Mouse (Mus musculus): ENCODE data around the gene AU022252. TPM values are rescaled to one million over a fixed set of nuclear protein-coding genes. Genes with fewer than 3 reads are reported as not detected.

Gene AU022252
- total and polyA plus RNA-seq, 3 experiments, result 12.3 to 24.9 TPM; not detected in 1

GRCm38 (mm10) chr4:119257083-119257482 lies 24.6 kb upstream of the AU022252 start:
- Histone ChIP-seq H3K4me3 (ENCODE audit: control insufficient read depth in 1 of 2, insufficient read depth in 1 of 2, low read depth in 2 of 2, low read length in 2 of 2) (no peak overlapping the region), H3K9me3 (replicated peaks; ENCODE audit: insufficient read depth, low read length) (no peaks in the 10 kb centered on the region), H3K4me1 (ENCODE audit: control insufficient read depth in 1 of 2, insufficient read depth in 2 of 2, low read length in 2 of 2) (0 out of 4 replicates have a peak, but pooled peaks cover 0 to 2% of the 10 kb centered on the region in 2 experiments), H3K9ac (ENCODE audit: control insufficient read depth, low read depth, low read length, poor library complexity, severe bottlenecking) (no peak overlapping the region), H3K27ac (ENCODE audit: control insufficient read depth, low read depth, low read length) (no peak overlapping the region), H3K79me2 (ENCODE audit: control insufficient read depth, insufficient read depth, low read length, poor library complexity) (no peaks in the 10 kb centered on the region), H3K36me3 (ENCODE audit: control insufficient read depth in 1 of 2, insufficient read depth in 2 of 2, low read length in 2 of 2) (no peaks in the 10 kb centered on the region), H3K27me3 (ENCODE audit: control insufficient read depth in 1 of 2, insufficient read depth in 2 of 2, low read length in 2 of 2) (no peaks in the 10 kb centered on the region)
- DNase-seq (ENCODE audit: low read depth, low spot score), result no peak
- TF ChIP-seq KAT2A (conservative IDR thresholded peaks at IDR 0.05; ENCODE audit: low read depth, low read length) (no peak), NRF1 (IDR thresholded peaks at IDR 0.05; ENCODE audit: insufficient read depth, low read depth, low read length, poor library complexity, severe bottlenecking) (no peak), BHLHE40 (IDR thresholded peaks at IDR 0.05; ENCODE audit: borderline replicate concordance, low read depth, low read length) (no peak), MAX (IDR thresholded peaks at IDR 0.05; ENCODE audit: low read length) (no peak), MYB (IDR thresholded peaks at IDR 0.05; ENCODE audit: low read depth, low read length) (no peak), JUND (IDR thresholded peaks at IDR 0.05; ENCODE audit: low read depth, low read length) (no peak), GATA1 (IDR thresholded peaks at IDR 0.05; ENCODE audit: low read depth, low read length) (no peak), TCF12 (IDR thresholded peaks at IDR 0.05; ENCODE audit: low read depth, low read length) (no peak), POLR2A (IDR thresholded peaks at IDR 0.05; ENCODE audit: control insufficient read depth in 1 of 2, insufficient read depth in 1 of 2, low read depth in 1 of 2, low read length in 2 of 2, poor library complexity in 1 of 2) (no peak), MYC (IDR thresholded peaks at IDR 0.05; ENCODE audit: low read depth, low read length) (no peak), ETS1 (IDR thresholded peaks at IDR 0.05; ENCODE audit: low read depth, low read length) (no peak), HCFC1 (IDR thresholded peaks at IDR 0.05; ENCODE audit: low read depth, low read length) (no peak), TBP (IDR thresholded peaks at IDR 0.05; ENCODE audit: low read depth, low read length) (no peak), CHD1 (IDR thresholded peaks at IDR 0.05; ENCODE audit: low read depth, low read length) (no peak), GABPA (IDR thresholded peaks at IDR 0.05; ENCODE audit: low read depth, low read length) (no peak), RCOR1 (IDR thresholded peaks at IDR 0.05; ENCODE audit: low read depth, low read length) (no peak)

- Histone ChIP-seq H3K27me3 (ENCODE audit: control insufficient read depth in 1 of 2, insufficient read depth in 2 of 2, low read length in 2 of 2) (no peaks in the 10 kb centered on the region), H3K4me3 (ENCODE audit: control insufficient read depth in 1 of 2, insufficient read depth in 1 of 2, low read depth in 2 of 2, low read length in 2 of 2) (no peak within 1 kb of the TSS), H3K27ac (ENCODE audit: control insufficient read depth, low read depth, low read length) (no peak within 1 kb of the TSS), H3K9me3 (replicated peaks; ENCODE audit: insufficient read depth, low read length) (no peaks in the 10 kb centered on the region), H3K4me1 (ENCODE audit: control insufficient read depth in 1 of 2, insufficient read depth in 2 of 2, low read length in 2 of 2) (no peaks in the 10 kb centered on the region), H3K79me2 (ENCODE audit: control insufficient read depth, insufficient read depth, low read length, poor library complexity) (no peaks in the 10 kb centered on the region), H3K36me3 (ENCODE audit: control insufficient read depth in 1 of 2, insufficient read depth in 2 of 2, low read length in 2 of 2) (no peaks in the 10 kb centered on the region), H3K9ac (ENCODE audit: control insufficient read depth, low read depth, low read length, poor library complexity, severe bottlenecking) (no peak within 1 kb of the TSS)
- no peak for DNase-seq (ENCODE audit: low read depth, low spot score)
- TF ChIP-seq POLR2A (IDR thresholded peaks at IDR 0.05; ENCODE audit: control insufficient read depth in 1 of 2, insufficient read depth in 1 of 2, low read depth in 1 of 2, low read length in 2 of 2, poor library complexity in 1 of 2) (no peak), MAFK (IDR thresholded peaks at IDR 0.05; ENCODE audit: borderline replicate concordance, low read depth, low read length) (no peak), JUND (IDR thresholded peaks at IDR 0.05; ENCODE audit: low read depth, low read length) (no peak), CHD2 (IDR thresholded peaks at IDR 0.05; ENCODE audit: low read length) (no peak), MAX (IDR thresholded peaks at IDR 0.05; ENCODE audit: low read length) (no peak), ZMIZ1 (IDR thresholded peaks at IDR 0.05; ENCODE audit: low read depth, low read length) (no peak), RCOR1 (IDR thresholded peaks at IDR 0.05; ENCODE audit: low read depth, low read length) (no peak), POLR2AphosphoS2 (IDR thresholded peaks at IDR 0.05; ENCODE audit: low read length) (no peak), BHLHE40 (IDR thresholded peaks at IDR 0.05; ENCODE audit: borderline replicate concordance, low read depth, low read length) (no peak), MAZ (IDR thresholded peaks at IDR 0.05; ENCODE audit: low read depth, low read length) (no peak), UBTF (IDR thresholded peaks at IDR 0.05; ENCODE audit: borderline replicate concordance, insufficient read depth, low read depth, low read length) (no peak), SMC3 (IDR thresholded peaks at IDR 0.05; ENCODE audit: low read depth, low read length) (no peak), NRF1 (IDR thresholded peaks at IDR 0.05; ENCODE audit: insufficient read depth, low read depth, low read length, poor library complexity, severe bottlenecking) (no peak), KAT2A (conservative IDR thresholded peaks at IDR 0.05; ENCODE audit: low read depth, low read length) (no peak), EP300 (IDR thresholded peaks at IDR 0.05; ENCODE audit: low read depth in 1 of 2, low read length in 2 of 2) (no peak), TCF12 (IDR thresholded peaks at IDR 0.05; ENCODE audit: low read depth, low read length) (no peak), MEF2A (IDR thresholded peaks at IDR 0.05; ENCODE audit: extremely low read depth, insufficient replicate concordance, low read depth, low read length, poor library complexity, severe bottlenecking) (no peak), MXI1 (IDR thresholded peaks at IDR 0.05; ENCODE audit: low read depth, low read length) (no peak), GATA1 (IDR thresholded peaks at IDR 0.05; ENCODE audit: low read depth, low read length) (no peak)
These were observed 22.8 kb upstream of the AU022252 start, which contains the start of gene Cldn19 for GRCm38 (mm10) chr4:119255351-119255750. Cldn19 (plus strand) TSS chr4:119255414.

All from MEL (cell line).